Mouse (Mus musculus) CH12.LX (cell line): ENCODE measurements at regions not wholly inside any gene's neighbourhood (a gene's known extent, or its start where the extent isn't known, plus 50 kb on each side); places are given as distances from the start of the nearest gene placed in this dataset.

Experiments used
- BHLHE40 ChIP-seq: IDR thresholded peaks from 2 replicates; pipeline ENCODE4 v1.6.1; 2011; ENCODE audit warnings: mild to moderate bottlenecking, low read depth, low read length, improper control_type of control experiment
- CTCF ChIP-seq, 2 experiments: IDR thresholded peaks in 1 of 2; conservative IDR thresholded peaks in 1 of 2; 2 replicates each; pipeline ENCODE4 v1.5.1; 2011 to 2012; ENCODE audit warnings: low read depth in 2 of 2, low read length in 2 of 2, improper control_type of control experiment in 1 of 2, inconsistent platforms in 1 of 2, mild to moderate bottlenecking in 1 of 2, moderate library complexity in 1 of 2
- E2F4 ChIP-seq: IDR thresholded peaks from 2 replicates; pipeline ENCODE4 v1.6.1; 2011; ENCODE audit warnings: low read depth, low read length, improper control_type of control experiment; ENCODE audit not compliant: insufficient replicate concordance
- EP300 ChIP-seq: IDR thresholded peaks from 2 replicates; pipeline ENCODE4 v1.6.1; 2011; ENCODE audit warnings: low read length, improper control_type of control experiment
- KAT2A ChIP-seq: IDR thresholded peaks from 2 replicates; pipeline ENCODE4 v1.6.1; 2012; ENCODE audit warnings: low read length, improper control_type of control experiment, inconsistent platforms; ENCODE audit not compliant: insufficient replicate concordance
- MAZ ChIP-seq: IDR thresholded peaks from 2 replicates; pipeline ENCODE4 v1.6.1; 2012; ENCODE audit warnings: low read depth, mild to moderate bottlenecking, inconsistent platforms, low read length, improper control_type of control experiment, moderate library complexity
- MEF2A ChIP-seq: IDR thresholded peaks from 2 replicates; pipeline ENCODE4 v1.6.1; 2014; ENCODE audit warnings: low read depth, mild to moderate bottlenecking, inconsistent platforms, low read length, improper control_type of control experiment, borderline replicate concordance
- MXI1 ChIP-seq: IDR thresholded peaks from 2 replicates; pipeline ENCODE4 v1.6.1; 2011; ENCODE audit warnings: mild to moderate bottlenecking, low read depth, low read length, improper control_type of control experiment
- RCOR1 ChIP-seq: conservative IDR thresholded peaks from 2 replicates; pipeline ENCODE4 v1.6.1; 2012; ENCODE audit warnings: low read depth, mild to moderate bottlenecking, inconsistent platforms, low read length, improper control_type of control experiment
- SIN3A ChIP-seq: IDR thresholded peaks from 2 replicates; pipeline ENCODE4 v1.6.1; 2012; ENCODE audit warnings: low read length, improper control_type of control experiment, inconsistent platforms
- SMC3 ChIP-seq: IDR thresholded peaks from 2 replicates; pipeline ENCODE4 v1.6.1; 2011; ENCODE audit warnings: low read depth, low read length, improper control_type of control experiment
- TCF12 ChIP-seq: IDR thresholded peaks from 2 replicates; pipeline ENCODE4 v1.6.1; 2014; ENCODE audit warnings: low read depth, mild to moderate bottlenecking, inconsistent platforms, low read length, improper control_type of control experiment
- USF1 ChIP-seq: IDR thresholded peaks from 2 replicates; pipeline ENCODE4 v1.6.1; 2014; ENCODE audit warnings: low read depth, mild to moderate bottlenecking, inconsistent platforms, low read length, improper control_type of control experiment

- no peak for TF ChIP-seq MEF2A
- TF ChIP-seq RCOR1 = no peak
- TF ChIP-seq SMC3 = no peak
- no peak for TF ChIP-seq MAZ
- no peak for TF ChIP-seq USF1
- no peak for TF ChIP-seq KAT2A
- no peak for TF ChIP-seq CTCF (conservative IDR thresholded peaks at IDR 0.05 in 1 of 2, IDR thresholded peaks at IDR 0.05 in 1 of 2; ENCODE audit: low read depth in 2 of 2, low read length in 2 of 2)
- TF ChIP-seq SIN3A = no peak
- TF ChIP-seq BHLHE40 = no peak
- TF ChIP-seq E2F4 = no peak
- no peak for TF ChIP-seq TCF12
- TF ChIP-seq EP300 = no peak
- no peak for TF ChIP-seq MXI1
Observed at GRCm38 (mm10) chr19:28770419-28770818, 64.4 kb upstream of the Slc1a1 start.
